Mouse (Mus musculus): ENCODE data around the gene Chek2. TPM values are rescaled to one million over a fixed set of nuclear protein-coding genes. Genes with fewer than 3 reads are reported as not detected.

The Chek2 gene
- polyA plus RNA-seq, 1 experiment from 2014 or later, result 5.7 TPM

DNA sequence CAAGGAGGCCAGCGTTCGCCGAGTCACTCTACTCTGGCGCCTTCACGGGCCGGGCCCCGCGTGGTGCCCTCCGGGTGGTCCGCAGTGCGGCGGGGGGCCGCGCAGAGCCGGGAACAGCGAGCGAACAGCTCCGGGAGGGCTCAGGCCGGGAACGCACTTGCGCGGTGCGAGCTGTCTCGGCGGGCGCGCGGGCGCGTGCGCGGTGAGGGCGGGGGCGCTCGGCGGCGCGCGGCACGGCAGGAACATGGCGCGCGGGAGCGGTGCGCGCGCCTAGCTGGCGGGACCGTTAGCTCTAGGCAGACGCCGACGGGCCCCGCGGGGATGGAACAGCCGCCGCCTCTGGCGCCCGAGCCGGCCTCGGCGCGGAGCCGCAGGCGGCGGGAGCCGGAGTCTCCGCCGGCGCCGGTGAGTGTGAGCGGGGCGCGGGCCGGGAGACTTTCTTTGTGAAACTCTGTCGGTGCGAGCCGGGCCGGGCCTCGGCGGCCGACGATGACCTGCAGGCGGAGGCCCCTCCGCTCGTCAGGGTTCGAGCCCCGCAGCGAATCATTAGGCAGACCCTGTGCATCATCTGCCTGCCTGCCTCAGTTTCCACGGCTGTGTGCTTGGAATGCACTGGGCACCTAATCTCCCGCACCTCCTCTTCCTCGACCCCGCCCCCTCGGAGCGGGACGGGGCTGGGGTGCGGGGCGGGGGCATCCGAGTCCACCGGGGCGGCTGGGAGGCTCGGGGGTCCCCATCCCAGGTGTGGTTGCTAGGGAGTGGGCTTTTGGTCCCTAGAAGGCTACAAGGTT lies 40.0 kb downstream of the Chek2 start, which contains the start of gene Ttc28:
Ttc28 (plus strand) TSS at position 220 of the 791 bp plus-strand sequence.
- H3K27me3 ChIP-seq (replicated peaks; ENCODE audit: insufficient read depth, low read length), result no peaks in the 10 kb centered on the region
- peak within 1 kb of the TSS; percentile 65 for H3K9ac ChIP-seq (replicated peaks; ENCODE audit: low read depth)
- H3K9me3 ChIP-seq (ENCODE audit: low read length), result no peaks in the 10 kb centered on the region
- peak within 1 kb of the TSS; percentile 77 for H3K4me3 ChIP-seq (ENCODE audit: low read depth, low read length)
- H3K4me2 ChIP-seq (replicated peaks; ENCODE audit: low read depth, low read length), result peak within 1 kb of the TSS; percentile 91
- H3K4me1 ChIP-seq (ENCODE audit: insufficient read depth, low read depth, low read length), result no peaks in the 10 kb centered on the region; the same call in 1 of the 2 replicates
- H3K27ac ChIP-seq (ENCODE audit: low read length), result peak within 1 kb of the TSS; percentile 57; the same call in 1 of the 2 replicates
- H3K36me3 ChIP-seq (ENCODE audit: insufficient read depth, low read length), result no peaks in the 10 kb centered on the region
- under 1% methylated on average over 69 of the region's 101 CpGs for WGBS
- peak; percentile 90 for DNase-seq (ENCODE audit: low spot score)
- TF ChIP-seq CTCF (IDR thresholded peaks at IDR 0.05) (no peak), EP300 (IDR thresholded peaks at IDR 0.05) (no peak)
- ATAC-seq, result peak; percentile 97

DNA sequence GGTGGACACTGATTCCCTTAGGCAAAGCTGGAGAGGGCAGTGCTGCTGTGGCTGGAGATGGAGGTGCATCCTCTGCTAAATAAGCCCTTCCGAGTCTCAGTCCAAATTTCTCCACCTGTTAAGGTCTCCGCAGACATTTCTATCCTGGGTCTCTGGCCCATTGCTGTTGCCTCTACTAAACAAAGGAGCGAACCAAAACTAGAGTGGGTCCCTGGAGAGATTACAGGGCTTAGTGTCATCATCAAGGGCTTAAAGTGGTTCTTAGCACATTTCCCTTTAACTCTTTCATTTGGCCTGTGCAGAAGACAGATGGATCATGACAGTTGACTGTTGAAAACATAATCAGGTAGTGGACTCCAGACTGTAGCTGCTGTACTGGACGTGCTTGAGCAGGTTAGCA lies 48.8 kb downstream of the Chek2 start:
- no peaks in the 10 kb centered on the region for H3K9me3 ChIP-seq (ENCODE audit: low read length)
- ATAC-seq, result no peak

DNA sequence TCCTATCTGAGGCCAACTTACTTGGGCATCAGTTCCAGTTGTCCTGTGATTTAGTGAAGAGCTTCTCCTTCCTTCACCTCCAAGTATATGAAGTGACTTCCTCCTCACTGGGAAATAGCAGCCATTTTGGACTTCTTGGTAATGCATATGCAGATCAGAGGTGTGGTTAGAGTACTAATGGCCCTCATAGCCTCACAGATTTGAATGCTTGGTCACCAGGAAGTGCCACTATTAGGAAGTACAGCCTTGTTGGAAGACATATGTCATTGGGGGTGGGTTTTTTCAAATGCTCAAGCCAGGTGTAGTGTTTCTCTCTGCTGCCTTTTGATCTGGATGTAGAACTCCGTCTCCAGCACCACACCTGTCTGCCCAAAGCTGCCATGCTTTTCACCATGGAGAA lies 50.2 kb downstream of the Chek2 start:
- no peak for TF ChIP-seq CTCF (IDR thresholded peaks at IDR 0.05)
- TF ChIP-seq EP300 (IDR thresholded peaks at IDR 0.05), result no peak
- Histone ChIP-seq H3K4me1 (ENCODE audit: insufficient read depth, low read depth, low read length) (no peaks in the 10 kb centered on the region), H3K27me3 (replicated peaks; ENCODE audit: insufficient read depth, low read length) (no peaks in the 10 kb centered on the region), H3K36me3 (ENCODE audit: insufficient read depth, low read length) (no peaks in the 10 kb centered on the region), H3K4me3 (ENCODE audit: low read depth, low read length) (no peak overlapping the region), H3K9ac (replicated peaks; ENCODE audit: low read depth) (no peak overlapping the region), H3K4me2 (replicated peaks; ENCODE audit: low read depth, low read length) (no peak overlapping the region), H3K9me3 (ENCODE audit: low read length) (no peaks in the 10 kb centered on the region), H3K27ac (ENCODE audit: low read length) (no peak overlapping the region)
- no peak for ATAC-seq
- WGBS, result 84% methylated on average over 1 of the region's 1 CpGs
- no peak for DNase-seq (ENCODE audit: low spot score)

More for the DNA sequence above, 48.8 kb downstream of the Chek2 start:
- TF ChIP-seq CTCF (IDR thresholded peaks at IDR 0.05) (no peak), EP300 (IDR thresholded peaks at IDR 0.05) (no peak)
- H3K9ac ChIP-seq (replicated peaks; ENCODE audit: low read depth), result no peak overlapping the region
- DNase-seq (ENCODE audit: low spot score), result no peak
- WGBS, result 88% methylated on average over 4 of the region's 4 CpGs
- H3K4me3 ChIP-seq (ENCODE audit: low read depth, low read length), result no peak overlapping the region
- H3K4me2 ChIP-seq (replicated peaks; ENCODE audit: low read depth, low read length), result no peak overlapping the region
- no peak overlapping the region for H3K27ac ChIP-seq (ENCODE audit: low read length)
- H3K36me3 ChIP-seq (ENCODE audit: insufficient read depth, low read length), result no peaks in the 10 kb centered on the region
- H3K27me3 ChIP-seq (replicated peaks; ENCODE audit: insufficient read depth, low read length), result no peaks in the 10 kb centered on the region
- no peaks in the 10 kb centered on the region for H3K4me1 ChIP-seq (ENCODE audit: insufficient read depth, low read depth, low read length)

DNA sequence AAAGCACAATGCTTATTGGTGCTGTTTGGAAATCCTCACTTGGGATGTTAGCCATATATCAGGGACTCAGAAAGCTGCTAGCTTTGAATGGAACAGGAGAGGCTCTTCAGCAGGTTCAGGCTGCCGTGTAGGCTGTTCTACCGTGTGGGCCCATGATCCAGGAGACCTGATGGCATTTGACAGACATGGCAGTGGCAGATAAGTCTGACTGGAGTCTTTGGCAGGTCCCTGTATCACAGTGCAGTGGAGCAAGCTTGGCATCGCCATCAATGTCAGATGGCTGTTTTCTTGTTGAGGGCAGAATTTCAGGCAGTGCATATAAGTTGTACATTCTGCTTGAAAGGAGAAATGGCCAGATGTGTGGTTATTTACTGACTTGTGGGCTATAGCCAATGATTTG lies 50.8 kb downstream of the Chek2 start:
- no peaks in the 10 kb centered on the region for H3K36me3 ChIP-seq (ENCODE audit: insufficient read depth, low read length)
- no peak overlapping the region for H3K4me2 ChIP-seq (replicated peaks; ENCODE audit: low read depth, low read length)
- H3K9me3 ChIP-seq (ENCODE audit: low read length), result no peaks in the 10 kb centered on the region
- no peaks in the 10 kb centered on the region for H3K4me1 ChIP-seq (ENCODE audit: insufficient read depth, low read depth, low read length)
- no peaks in the 10 kb centered on the region for H3K27me3 ChIP-seq (replicated peaks; ENCODE audit: insufficient read depth, low read length)
- DNase-seq (ENCODE audit: low spot score) (no peak), ATAC-seq (no peak)
- 89% methylated on average over 3 of the region's 3 CpGs for WGBS
- H3K27ac ChIP-seq (ENCODE audit: low read length), result no peak overlapping the region
- TF ChIP-seq CTCF (IDR thresholded peaks at IDR 0.05), result no peak
- TF ChIP-seq EP300 (IDR thresholded peaks at IDR 0.05), result no peak
- no peak overlapping the region for H3K9ac ChIP-seq (replicated peaks; ENCODE audit: low read depth)
- H3K4me3 ChIP-seq (ENCODE audit: low read depth, low read length), result no peak overlapping the region

DNA sequence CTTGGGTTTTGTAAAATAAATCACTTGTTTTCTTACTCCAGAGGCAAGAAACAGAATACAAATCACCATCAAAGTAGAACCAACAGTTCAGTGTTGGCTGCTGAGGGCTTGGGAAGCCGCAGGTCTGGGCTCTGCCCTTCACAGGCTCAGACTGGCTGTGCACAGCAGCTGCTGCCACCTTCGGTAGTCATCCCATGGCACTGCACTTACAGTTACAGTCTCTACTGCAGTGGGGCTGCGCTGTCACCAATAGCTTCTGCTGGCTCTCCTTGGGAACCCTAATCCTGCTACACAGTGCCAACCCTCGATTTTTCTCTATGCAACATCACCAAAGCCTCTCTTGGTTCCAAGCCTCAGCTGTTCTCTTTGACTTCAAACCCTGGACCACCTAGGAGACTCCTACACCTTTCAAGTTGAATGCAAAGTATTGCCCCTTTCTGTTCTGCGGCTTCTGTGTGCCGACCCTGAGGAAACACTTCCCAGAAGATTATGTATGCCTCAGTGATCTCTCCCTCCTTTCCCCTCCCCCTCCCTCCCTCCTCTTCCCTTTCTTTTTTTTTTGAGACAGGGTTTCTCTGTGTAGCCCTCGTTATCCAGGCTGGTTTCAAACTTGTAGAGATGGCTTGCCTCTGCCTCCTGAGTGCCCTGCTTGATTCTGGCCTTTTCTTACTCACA lies 57.5 kb downstream of the Chek2 start:
- Histone ChIP-seq H3K27me3 (replicated peaks; ENCODE audit: insufficient read depth, low read length) (no peaks in the 10 kb centered on the region), H3K4me3 (ENCODE audit: low read depth, low read length) (no peak overlapping the region), H3K9me3 (ENCODE audit: low read length) (no peaks in the 10 kb centered on the region), H3K4me1 (ENCODE audit: insufficient read depth, low read depth, low read length) (no peaks in the 10 kb centered on the region), H3K27ac (ENCODE audit: low read length) (no peak overlapping the region), H3K36me3 (ENCODE audit: insufficient read depth, low read length) (no peaks in the 10 kb centered on the region), H3K9ac (replicated peaks; ENCODE audit: low read depth) (no peak overlapping the region), H3K4me2 (replicated peaks; ENCODE audit: low read depth, low read length) (no peak overlapping the region)
- DNase-seq (ENCODE audit: low spot score) (no peak), ATAC-seq (no peak)
- 61% methylated on average over 7 of the region's 7 CpGs for WGBS
- no peak for TF ChIP-seq CTCF (IDR thresholded peaks at IDR 0.05)
- no peak for TF ChIP-seq EP300 (IDR thresholded peaks at IDR 0.05)

DNA sequence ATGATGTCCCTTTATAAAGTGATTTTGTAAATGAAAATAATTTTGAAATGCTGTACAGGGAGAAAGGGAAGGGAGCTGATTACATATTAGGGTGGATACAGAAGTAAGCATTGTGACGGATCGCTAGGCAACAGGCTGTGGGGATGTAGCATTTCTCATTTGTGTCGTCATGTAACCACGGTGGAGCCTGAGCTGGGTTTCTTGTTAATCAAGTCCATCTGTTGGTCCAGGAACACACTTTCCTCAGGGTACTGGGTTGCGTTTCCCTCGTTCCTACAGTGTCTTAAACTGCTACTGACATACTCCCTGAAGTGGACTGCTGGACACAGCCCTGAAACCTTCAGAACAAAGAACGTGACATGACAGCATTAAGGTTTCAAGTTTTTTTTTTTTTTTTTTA lies 58.4 kb downstream of the Chek2 start:
- no peak for ATAC-seq

More for the DNA sequence above, 58.4 kb downstream of the Chek2 start:
- H3K9ac ChIP-seq (replicated peaks; ENCODE audit: low read depth), result no peak overlapping the region
- H3K4me3 ChIP-seq (ENCODE audit: low read depth, low read length), result no peak overlapping the region
- TF ChIP-seq CTCF (IDR thresholded peaks at IDR 0.05) (no peak), EP300 (IDR thresholded peaks at IDR 0.05) (no peak)
- H3K27ac ChIP-seq (ENCODE audit: low read length), result no peak overlapping the region
- no peaks in the 10 kb centered on the region for H3K9me3 ChIP-seq (ENCODE audit: low read length)
- no peak overlapping the region for H3K4me2 ChIP-seq (replicated peaks; ENCODE audit: low read depth, low read length)
- WGBS, result 82% methylated on average over 7 of the region's 7 CpGs
- DNase-seq (ENCODE audit: low spot score), result no peak
- H3K4me1 ChIP-seq (ENCODE audit: insufficient read depth, low read depth, low read length), result no peaks in the 10 kb centered on the region
- H3K36me3 ChIP-seq (ENCODE audit: insufficient read depth, low read length), result no peaks in the 10 kb centered on the region
- H3K27me3 ChIP-seq (replicated peaks; ENCODE audit: insufficient read depth, low read length), result no peaks in the 10 kb centered on the region
